Mouse (Mus musculus) cortical plate, adult 2 months (tissue): ENCODE results near the gene Prkcz. TPM values are rescaled to one million over a fixed set of nuclear protein-coding genes. Genes with fewer than 3 reads are reported as not detected.
A peak's percentile ranks its signal among the peaks of the same experiment; 100 is the strongest.

ENCODE experiments used
- H3K27ac ChIP-seq: fragments of 200-500 bp; 2 replicates; pipeline ENCODE4 v1.5.1; 2012; ENCODE audit warnings: low read length, control low read depth, inconsistent platforms; ENCODE audit not compliant: insufficient read depth
- H3K4me1 ChIP-seq: fragments of 200-500 bp; 2 replicates; pipeline ENCODE4 v1.6.1; 2011; ENCODE audit warnings: low read length; ENCODE audit not compliant: control insufficient read depth, insufficient read depth
- H3K4me3 ChIP-seq: fragments of 200-500 bp; 2 replicates; pipeline ENCODE4 v1.5.1; 2011; ENCODE audit warnings: mild to moderate bottlenecking, low read length, control low read depth; ENCODE audit not compliant: insufficient read depth
- CTCF ChIP-seq: fragments of 200-500 bp; IDR thresholded peaks from 2 replicates; pipeline ENCODE4 v1.5.1; 2011; ENCODE audit warnings: mild to moderate bottlenecking, control low read depth, low read length; ENCODE audit not compliant: insufficient read depth; ENCODE audit errors: extremely low read depth
- POLR2A ChIP-seq: fragments of 200-500 bp; IDR thresholded peaks from 2 replicates; pipeline ENCODE4 v1.6.1; 2011; ENCODE audit warnings: mild to moderate bottlenecking, low read length, control low read depth; ENCODE audit not compliant: insufficient read depth; ENCODE audit errors: extremely low read depth
- polyA plus RNA-seq: library from polyadenylated mRNA; depleted of rRNA; stranded (reverse); fragments of >200 nt; gene quantifications from 2 replicates; pipeline ENCODE4 v1.2.3, GENCODE M21; 2012

Prkcz gene
- polyA plus RNA-seq, 1 experiment = 315 TPM

- 0 out of 2 replicates have a peak overlapping the region, but pooled peaks have one; percentile 0 for H3K27ac ChIP-seq
- TF ChIP-seq POLR2A (no peak), CTCF (no peak)
- H3K4me3 ChIP-seq = peak overlapping the region; percentile 97
- peaks cover 29% of the 10 kb centered on the region for H3K4me1 ChIP-seq
Measured at GRCm38 (mm10) chr4:155220213-155221100, 140.7 kb downstream of the Prkcz start.

- Histone ChIP-seq H3K4me1 (peaks cover 36% of the 10 kb centered on the region), H3K4me3 (peak overlapping the region; percentile 97), H3K27ac (no peak overlapping the region)
- TF ChIP-seq CTCF (no peak), POLR2A (no peak)
Measured at GRCm38 (mm10) chr4:155219271-155220212, 141.6 kb downstream of the Prkcz start.

DNA sequence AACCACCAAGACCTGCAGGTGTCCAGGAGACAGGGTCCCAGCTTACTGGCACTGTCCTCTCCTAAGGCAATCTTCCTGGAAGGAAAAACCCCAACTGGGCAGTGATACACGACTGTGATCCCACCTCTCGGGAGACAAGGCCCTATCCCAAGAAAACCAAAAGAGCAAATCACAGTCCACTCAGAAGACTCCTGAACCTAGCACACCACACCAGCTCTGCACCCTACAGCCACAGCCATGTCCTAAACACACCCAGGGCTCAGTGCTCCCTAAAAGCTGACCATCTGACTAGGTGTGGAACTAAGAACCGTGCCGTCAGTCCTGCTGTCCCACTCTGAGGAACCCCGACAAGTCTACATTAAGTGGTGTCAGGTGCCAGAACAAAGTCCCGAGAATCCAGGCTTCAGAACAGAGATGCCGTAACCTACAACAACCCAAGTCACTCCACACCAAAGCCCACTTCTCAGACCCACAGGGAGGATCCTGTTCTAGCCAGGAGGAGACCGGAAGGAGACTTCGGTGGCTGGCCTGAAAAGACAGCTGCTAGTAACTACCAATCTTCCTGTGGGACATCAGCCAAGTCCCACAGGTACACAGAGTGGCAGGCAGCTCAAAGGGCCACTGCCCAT is 142.9 kb downstream of the Prkcz start:
- H3K4me1 ChIP-seq = peaks cover 40% of the 10 kb centered on the region
- peak overlapping the region; percentile 97; the same call in 1 of the 2 replicates for H3K4me3 ChIP-seq
- TF ChIP-seq POLR2A (no peak), CTCF (no peak)
- H3K27ac ChIP-seq = 0 out of 2 replicates have a peak overlapping the region, but pooled peaks have one; percentile 9

GRCm38 (mm10) chr4:155217241-155218103 is 143.7 kb downstream of the Prkcz start:
- Histone ChIP-seq H3K4me1 (peaks cover 43% of the 10 kb centered on the region), H3K27ac (peak overlapping the region; percentile 9; the same call in 1 of the 2 replicates), H3K4me3 (no peak overlapping the region)
- TF ChIP-seq CTCF (no peak), POLR2A (no peak)

- H3K4me1 ChIP-seq = peaks cover 44% of the 10 kb centered on the region
- H3K27ac ChIP-seq = 0 out of 2 replicates have a peak overlapping the region, but pooled peaks have one; percentile 36
- no peak overlapping the region for H3K4me3 ChIP-seq
- TF ChIP-seq POLR2A (no peak), CTCF (no peak)
Measured at GRCm38 (mm10) chr4:155215773-155216630, 145.2 kb downstream of the Prkcz start.

DNA sequence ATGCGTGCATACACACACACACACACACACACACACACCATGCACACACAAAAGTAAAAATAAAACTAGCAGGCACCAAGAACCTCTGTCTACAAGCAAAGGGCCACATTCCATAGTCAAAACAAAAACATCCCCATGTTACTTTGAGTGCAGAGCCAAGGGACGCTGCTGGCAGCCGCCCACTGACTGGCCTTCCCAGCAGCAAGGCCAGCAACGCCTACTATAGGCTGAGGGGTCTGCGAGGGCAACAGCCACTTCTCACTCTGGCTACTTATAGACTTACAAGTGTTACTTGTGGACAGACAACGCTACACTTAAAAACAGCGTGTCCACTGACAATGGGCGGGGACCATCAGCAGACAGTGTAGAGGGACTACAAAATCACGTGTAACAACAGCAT is 146.0 kb downstream of the Prkcz start:
- Histone ChIP-seq H3K4me3 (no peak overlapping the region), H3K27ac (no peak overlapping the region; the same call in 1 of the 2 replicates), H3K4me1 (peaks cover 44% of the 10 kb centered on the region)
- TF ChIP-seq CTCF = no peak
- no peak for TF ChIP-seq POLR2A

GRCm38 (mm10) chr4:155214793-155215192 is 146.4 kb downstream of the Prkcz start:
- Histone ChIP-seq H3K27ac (no peak overlapping the region; the same call in 1 of the 2 replicates), H3K4me1 (peaks cover 44% of the 10 kb centered on the region), H3K4me3 (no peak overlapping the region)
- TF ChIP-seq POLR2A = no peak
- TF ChIP-seq CTCF = no peak
